Mouse (Mus musculus) lung, postnatal 25 days (tissue): ENCODE measurements around the gene Coa6.

Experiments
- DNase-seq: peaks from one replicate; pipeline ENCODE4 v3.0.0; 2022; ENCODE audit warnings: low spot score

The Coa6 gene

DNA sequence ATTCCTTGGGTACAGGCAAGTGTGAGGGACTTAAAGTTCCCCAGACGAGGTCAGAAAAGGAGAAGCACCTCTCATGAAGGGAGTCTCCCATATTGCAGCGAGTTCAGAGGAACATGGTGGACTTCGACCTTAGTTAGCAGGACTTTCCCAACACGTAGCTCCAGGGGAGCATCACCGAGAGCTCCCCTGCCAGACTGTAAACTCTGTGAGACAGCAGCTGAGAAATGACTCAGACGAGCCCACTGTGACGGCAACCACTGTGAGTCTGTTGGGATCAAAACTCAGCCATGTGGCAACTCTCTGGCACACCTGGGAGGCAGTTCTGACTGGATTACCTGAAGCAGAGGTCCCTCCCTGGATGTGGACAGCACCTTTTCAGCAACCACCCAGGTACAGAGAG is 41.8 kb downstream of the Coa6 start:
- no peak for DNase-seq

DNA sequence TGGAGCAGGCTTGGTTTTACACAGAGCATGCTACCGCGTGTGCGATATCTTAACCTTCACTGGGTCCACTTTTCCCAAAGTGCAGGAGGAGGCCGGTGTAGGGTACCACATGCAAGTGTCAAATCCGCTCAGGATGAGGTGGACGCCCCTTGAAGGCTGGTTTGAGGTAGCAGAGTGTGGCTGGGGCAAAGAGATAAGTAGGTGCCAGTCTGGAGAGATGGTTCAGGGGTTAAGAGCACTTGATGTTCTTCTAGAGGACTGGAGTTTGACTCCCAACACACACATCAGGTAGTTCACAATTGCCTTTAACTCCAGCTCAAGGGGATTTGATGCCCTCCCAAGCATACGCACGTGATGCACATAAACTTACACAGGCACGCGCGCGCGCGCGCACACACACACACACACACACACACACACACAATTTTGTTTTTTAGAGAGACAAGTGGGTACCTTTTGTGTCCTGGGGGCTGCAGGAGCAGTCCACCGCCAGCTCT is 51.5 kb downstream of the Coa6 start:
- DNase-seq: no peak

GRCm38 (mm10) chr8:126474299-126475187 is 52.2 kb downstream of the Coa6 start, which contains the start of gene Tarbp1:
TSS of gene Tarbp1 (minus strand) at chr8:126475065.
- peak; percentile 92 for DNase-seq
